Mouse (Mus musculus): ENCODE measurements around the gene H2al2a. TPM values are rescaled to one million over a fixed set of nuclear protein-coding genes. Genes with fewer than 3 reads are reported as not detected.

The H2al2a gene
- polyA plus RNA-seq, 1 experiment from 2014 or later, result not detected

DNA sequence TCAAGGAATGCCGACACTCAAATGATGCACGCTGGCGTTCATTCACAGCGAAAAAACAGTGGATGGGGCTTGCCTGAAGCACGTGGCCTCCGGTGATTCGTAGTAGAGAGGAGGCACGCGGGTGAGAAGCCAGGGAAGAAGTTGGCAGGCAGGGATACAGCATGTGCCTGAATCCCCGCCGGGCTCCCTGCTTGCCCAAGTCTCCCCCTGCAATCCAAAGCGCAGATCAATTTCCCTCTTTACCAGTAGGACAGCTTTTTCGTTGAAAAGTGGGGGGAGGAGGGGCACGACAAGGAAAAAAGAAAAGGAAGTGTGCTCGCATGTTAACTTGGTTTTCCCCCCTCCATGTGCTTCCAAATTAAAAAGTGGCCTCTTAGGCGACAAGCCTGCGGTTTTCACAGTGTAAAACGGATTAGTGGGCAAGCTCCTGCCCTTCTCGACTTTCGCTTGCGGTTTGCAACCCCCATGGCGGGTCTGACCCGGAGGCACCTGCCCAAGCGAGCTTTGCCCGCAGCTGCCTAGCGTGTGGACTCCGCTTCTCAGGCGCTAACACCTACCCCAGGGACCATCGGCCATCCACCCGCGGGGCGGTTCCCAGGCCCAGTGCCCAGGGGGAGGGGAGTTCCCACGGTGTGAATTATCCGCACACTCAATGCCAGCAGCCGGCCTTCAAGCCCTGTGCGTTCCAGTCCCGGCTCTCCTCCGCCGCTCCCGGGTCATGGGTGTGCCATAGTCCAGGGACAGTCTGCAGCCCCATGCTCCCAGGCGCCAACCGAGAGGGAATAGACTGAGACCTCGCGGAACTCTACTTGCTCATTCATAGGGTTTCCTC, 29.6 kb upstream of the H2al2a start:
- no peaks in the 10 kb centered on the region for H3K9me3 ChIP-seq (replicated peaks)
- no peaks in the 10 kb centered on the region for H3K27me3 ChIP-seq
- peak overlapping the region; percentile 60 for H3K4me3 ChIP-seq
- H3K36me3 ChIP-seq (ENCODE audit: poor library complexity, severe bottlenecking), result no peaks in the 10 kb centered on the region
- H3K9ac ChIP-seq, result peak overlapping the region; percentile 94
- ATAC-seq, result peak; percentile 14
- peak overlapping the region; percentile 99 for H3K4me2 ChIP-seq
- WGBS, result under 1% methylated on average over 44 of the region's 44 CpGs
- H3K27ac ChIP-seq, result peak overlapping the region; percentile 99
- H3K4me1 ChIP-seq, result peaks cover 56% of the 10 kb centered on the region

DNA sequence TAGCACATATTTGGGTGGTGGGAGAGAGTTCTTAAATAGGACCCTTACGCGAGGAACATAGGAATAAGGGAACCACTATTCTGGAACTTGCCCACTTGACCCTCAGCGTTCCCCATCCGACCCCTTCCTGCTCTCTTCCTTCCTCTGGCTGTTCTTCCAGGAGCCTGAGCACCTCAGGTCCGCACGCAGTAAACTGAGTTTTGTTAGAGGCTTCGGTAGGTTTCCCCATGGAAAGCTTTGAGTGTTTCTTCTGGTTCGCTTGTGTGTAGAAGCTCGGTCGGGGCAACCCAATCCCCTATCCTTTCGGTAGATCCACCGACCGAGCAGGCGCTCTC, 29.0 kb upstream of the H2al2a start:
- Histone ChIP-seq H3K9me3 (replicated peaks) (no peaks in the 10 kb centered on the region), H3K4me3 (peak overlapping the region; percentile 60), H3K9ac (peak overlapping the region; percentile 94), H3K36me3 (ENCODE audit: poor library complexity, severe bottlenecking) (no peaks in the 10 kb centered on the region), H3K4me1 (peaks cover 50% of the 10 kb centered on the region), H3K27ac (peak overlapping the region; percentile 99), H3K4me2 (peak overlapping the region; percentile 99), H3K27me3 (no peaks in the 10 kb centered on the region)
- ATAC-seq, result no peak
- under 1% methylated on average over 14 of the region's 14 CpGs for WGBS

DNA sequence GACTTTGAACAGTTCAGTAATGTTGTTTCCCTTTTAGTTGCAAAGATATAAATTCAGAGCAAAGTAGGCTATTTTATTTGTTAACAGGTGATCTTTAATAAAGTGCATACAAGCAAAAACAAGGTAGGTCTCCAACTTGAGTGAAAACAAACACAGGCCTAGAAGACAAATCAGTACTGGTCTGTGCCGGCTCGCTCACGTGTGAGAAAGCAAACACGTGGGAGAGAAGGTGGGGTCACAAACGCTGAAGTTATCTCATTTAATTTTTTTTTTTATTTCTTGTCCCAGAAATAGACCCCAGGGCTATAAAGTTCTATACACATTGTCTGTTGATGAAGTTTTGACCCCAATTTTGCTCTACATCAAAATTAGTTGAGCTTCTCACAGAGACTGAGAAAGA, 28.4 kb upstream of the H2al2a start:
- H3K4me3 ChIP-seq, result peak overlapping the region; percentile 60
- WGBS, result 11% methylated on average over 5 of the region's 5 CpGs

DNA sequence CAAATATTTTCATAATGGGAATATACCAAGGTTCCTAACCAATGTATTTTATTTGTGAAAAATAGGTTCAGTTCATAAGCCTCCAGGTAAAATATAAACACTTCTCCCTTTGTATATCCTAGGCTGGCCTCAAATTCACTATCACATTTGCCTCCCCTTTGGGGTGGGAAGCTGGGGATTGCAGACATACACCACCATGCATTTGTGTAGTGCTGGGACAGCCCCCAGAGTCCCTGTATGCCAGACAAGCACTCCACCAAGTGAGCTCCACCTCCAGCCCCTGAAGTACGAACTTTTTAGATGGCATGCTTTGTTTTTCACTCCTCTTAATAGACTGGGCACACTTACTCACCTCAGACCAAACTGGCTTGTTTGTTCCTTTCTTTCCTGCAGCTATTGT, 26.1 kb upstream of the H2al2a start:
- H3K27ac ChIP-seq, result no peak overlapping the region
- no peaks in the 10 kb centered on the region for H3K9me3 ChIP-seq (replicated peaks)
- H3K9ac ChIP-seq, result no peak overlapping the region
- no peak overlapping the region for H3K4me3 ChIP-seq
- H3K36me3 ChIP-seq (ENCODE audit: poor library complexity, severe bottlenecking), result no peaks in the 10 kb centered on the region
- 32% methylated on average over 1 of the region's 1 CpGs for WGBS
- no peak for ATAC-seq
- no peak overlapping the region for H3K4me2 ChIP-seq
- peaks cover 34% of the 10 kb centered on the region for H3K4me1 ChIP-seq
- H3K27me3 ChIP-seq, result no peaks in the 10 kb centered on the region

More for the DNA sequence above, 28.4 kb upstream of the H2al2a start:
- Histone ChIP-seq H3K9me3 (replicated peaks) (no peaks in the 10 kb centered on the region), H3K36me3 (ENCODE audit: poor library complexity, severe bottlenecking) (no peaks in the 10 kb centered on the region), H3K27ac (no peak overlapping the region; the same call in 1 of the 2 replicates), H3K4me1 (peaks cover 44% of the 10 kb centered on the region), H3K4me2 (peak overlapping the region; percentile 99), H3K9ac (peak overlapping the region; percentile 94), H3K27me3 (no peaks in the 10 kb centered on the region)
- ATAC-seq, result no peak

DNA sequence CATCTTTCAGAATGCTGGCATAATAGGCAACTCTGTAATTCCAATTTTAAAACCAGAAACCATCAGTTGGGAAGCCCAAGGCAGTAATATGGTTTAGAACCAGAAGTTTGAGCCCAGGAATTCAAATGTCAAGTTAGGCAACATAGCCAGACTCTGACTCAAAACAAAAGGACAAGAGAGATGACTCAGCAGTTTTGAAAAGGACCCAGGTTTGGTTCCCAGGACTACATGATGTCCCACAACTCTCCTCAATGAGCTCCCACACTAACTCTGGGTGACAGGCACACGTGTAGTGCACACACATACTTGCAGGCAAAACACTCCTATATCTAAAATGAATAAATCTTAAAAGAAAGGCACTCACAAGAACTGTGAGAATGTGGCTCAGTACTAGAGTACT, 22.4 kb upstream of the H2al2a start:
- no peak overlapping the region for H3K4me3 ChIP-seq
- ATAC-seq, result no peak
- H3K36me3 ChIP-seq (ENCODE audit: poor library complexity, severe bottlenecking), result no peaks in the 10 kb centered on the region
- no peak overlapping the region for H3K27ac ChIP-seq
- no peaks in the 10 kb centered on the region for H3K9me3 ChIP-seq (replicated peaks)
- no peak overlapping the region for H3K4me2 ChIP-seq
- H3K4me1 ChIP-seq, result peaks cover 9% of the 10 kb centered on the region
- no peak overlapping the region for H3K9ac ChIP-seq
- H3K27me3 ChIP-seq, result no peaks in the 10 kb centered on the region
- 81% methylated on average over 1 of the region's 1 CpGs for WGBS

DNA sequence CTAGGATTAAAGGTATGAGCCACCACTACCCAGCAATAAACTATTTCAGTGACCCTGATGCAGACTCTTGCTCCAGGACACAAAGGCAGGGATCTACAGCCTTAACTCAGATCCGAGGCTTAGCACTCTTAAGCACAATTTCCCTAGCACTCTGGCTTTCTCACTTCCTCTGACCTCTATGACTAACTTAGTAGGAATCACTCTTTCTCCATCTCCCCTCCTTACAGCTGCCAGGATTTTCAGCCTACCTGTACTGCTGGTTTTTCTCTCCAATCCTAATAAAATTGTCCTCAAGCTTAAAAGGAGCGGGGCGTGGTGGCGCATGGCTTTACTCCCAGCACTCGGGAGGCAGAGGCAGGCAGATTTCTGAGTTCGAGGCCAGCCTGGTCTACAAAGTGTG, 20.6 kb upstream of the H2al2a start:
- no peak for ATAC-seq
- WGBS, result 96% methylated on average over 6 of the region's 6 CpGs
- Histone ChIP-seq H3K27me3 (no peaks in the 10 kb centered on the region), H3K9me3 (replicated peaks) (no peaks in the 10 kb centered on the region), H3K4me1 (no peaks in the 10 kb centered on the region), H3K4me2 (no peak overlapping the region), H3K4me3 (no peak overlapping the region), H3K36me3 (ENCODE audit: poor library complexity, severe bottlenecking) (no peaks in the 10 kb centered on the region), H3K27ac (no peak overlapping the region), H3K9ac (no peak overlapping the region)

DNA sequence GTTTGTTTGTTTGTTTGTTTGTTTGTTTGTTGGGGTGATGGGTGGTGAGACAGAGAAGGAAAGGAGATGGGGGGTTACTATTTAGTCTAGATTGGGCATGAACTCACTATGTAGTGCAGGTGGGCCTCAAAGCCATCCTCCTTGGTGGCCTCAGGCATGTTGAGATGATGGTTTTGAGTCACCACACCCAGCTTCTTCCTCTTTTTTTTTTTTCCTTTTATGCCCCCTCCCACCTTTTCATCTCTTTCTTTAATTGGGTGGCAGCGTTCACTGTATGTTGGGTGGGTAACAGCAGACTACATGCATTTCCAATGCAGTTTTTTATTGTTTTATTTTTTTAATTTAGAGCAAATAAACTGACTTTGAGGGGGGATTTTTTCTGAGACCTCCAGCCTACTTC, 19.9 kb upstream of the H2al2a start:
- Histone ChIP-seq H3K36me3 (ENCODE audit: poor library complexity, severe bottlenecking) (no peaks in the 10 kb centered on the region), H3K4me3 (no peak overlapping the region), H3K4me1 (no peaks in the 10 kb centered on the region), H3K27ac (no peak overlapping the region), H3K9ac (no peak overlapping the region), H3K4me2 (no peak overlapping the region), H3K9me3 (replicated peaks) (no peaks in the 10 kb centered on the region), H3K27me3 (no peaks in the 10 kb centered on the region)
- WGBS, result 95% methylated on average over 1 of the region's 1 CpGs
- no peak for ATAC-seq

DNA sequence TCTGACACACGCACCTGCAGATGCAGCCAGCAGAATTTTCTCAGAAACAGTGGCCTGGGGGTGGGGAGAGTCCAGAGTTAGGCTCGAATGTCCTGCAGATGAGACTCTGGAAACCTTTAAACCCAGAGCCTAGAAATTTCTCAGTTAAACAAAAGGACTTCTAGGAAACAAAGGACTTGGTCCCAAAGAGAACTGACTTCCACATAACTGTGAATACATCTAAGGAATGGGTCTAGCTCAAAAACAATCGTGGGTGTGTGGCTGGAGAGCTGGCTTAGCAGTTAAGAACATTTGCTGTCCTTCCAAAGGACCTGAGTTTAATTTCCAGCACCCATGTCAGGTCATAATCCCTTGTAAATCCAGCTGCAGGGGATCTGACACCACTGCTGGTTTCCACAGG, 18.8 kb upstream of the H2al2a start:
- H3K9me3 ChIP-seq (replicated peaks), result no peaks in the 10 kb centered on the region
- H3K4me3 ChIP-seq, result no peak overlapping the region
- ATAC-seq, result no peak
- H3K9ac ChIP-seq, result no peak overlapping the region
- no peaks in the 10 kb centered on the region for H3K4me1 ChIP-seq
- no peaks in the 10 kb centered on the region for H3K36me3 ChIP-seq (ENCODE audit: poor library complexity, severe bottlenecking)
- 47% methylated on average over 3 of the region's 3 CpGs for WGBS
- H3K27ac ChIP-seq, result no peak overlapping the region
- H3K27me3 ChIP-seq, result no peaks in the 10 kb centered on the region
- no peak overlapping the region for H3K4me2 ChIP-seq

DNA sequence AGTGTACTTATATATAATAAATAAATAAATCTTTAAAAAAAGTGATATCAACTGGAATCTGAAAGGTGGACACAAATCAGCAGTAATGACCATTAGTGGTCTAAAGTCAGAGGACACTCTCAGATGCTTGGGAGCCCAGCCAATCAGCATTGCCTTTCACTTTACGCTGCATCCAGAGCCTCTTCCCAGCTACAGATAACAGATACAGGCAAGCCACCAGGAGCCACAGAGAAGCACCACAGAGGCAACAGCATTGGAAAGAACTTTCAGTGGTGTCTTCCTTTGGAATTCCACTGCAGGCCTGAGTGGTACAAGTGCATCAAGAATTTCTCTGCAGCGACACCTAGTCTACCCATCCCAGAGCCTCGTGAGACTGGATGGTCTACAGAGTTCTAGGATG, 16.1 kb upstream of the H2al2a start:
- Histone ChIP-seq H3K27me3 (no peaks in the 10 kb centered on the region), H3K9me3 (replicated peaks) (no peaks in the 10 kb centered on the region), H3K27ac (no peak overlapping the region), H3K4me3 (no peak overlapping the region), H3K4me2 (no peak overlapping the region), H3K9ac (no peak overlapping the region), H3K36me3 (ENCODE audit: poor library complexity, severe bottlenecking) (no peaks in the 10 kb centered on the region), H3K4me1 (no peaks in the 10 kb centered on the region)
- WGBS, result 90% methylated on average over 3 of the region's 3 CpGs
- ATAC-seq, result no peak

DNA sequence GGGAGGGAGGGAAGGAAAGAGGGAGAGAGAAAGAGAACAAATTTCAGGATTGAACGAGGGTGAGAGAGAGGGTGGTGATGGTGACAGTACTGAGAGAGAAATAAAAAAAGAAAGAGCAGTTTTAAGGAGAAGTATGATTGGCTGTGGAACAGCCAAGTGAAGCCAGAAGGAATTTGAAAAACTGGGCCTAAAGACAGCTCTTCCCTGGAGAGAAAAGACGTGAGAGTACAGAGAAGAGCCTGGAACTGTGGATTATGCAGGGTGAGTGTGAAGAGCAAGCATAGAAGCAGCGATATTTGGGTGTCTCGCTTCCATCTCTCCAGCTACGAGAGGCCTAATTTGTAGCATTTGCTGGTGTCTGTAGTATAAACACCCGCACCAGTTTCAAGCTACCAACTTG, 14.5 kb upstream of the H2al2a start:
- Histone ChIP-seq H3K4me1 (no peaks in the 10 kb centered on the region), H3K4me3 (no peak overlapping the region), H3K36me3 (ENCODE audit: poor library complexity, severe bottlenecking) (no peaks in the 10 kb centered on the region), H3K27ac (no peak overlapping the region), H3K4me2 (no peak overlapping the region), H3K9ac (no peak overlapping the region), H3K9me3 (replicated peaks) (no peaks in the 10 kb centered on the region), H3K27me3 (no peaks in the 10 kb centered on the region)
- WGBS, result 91% methylated on average over 6 of the region's 6 CpGs
- no peak; the same call in 1 of the 2 replicates for ATAC-seq

DNA sequence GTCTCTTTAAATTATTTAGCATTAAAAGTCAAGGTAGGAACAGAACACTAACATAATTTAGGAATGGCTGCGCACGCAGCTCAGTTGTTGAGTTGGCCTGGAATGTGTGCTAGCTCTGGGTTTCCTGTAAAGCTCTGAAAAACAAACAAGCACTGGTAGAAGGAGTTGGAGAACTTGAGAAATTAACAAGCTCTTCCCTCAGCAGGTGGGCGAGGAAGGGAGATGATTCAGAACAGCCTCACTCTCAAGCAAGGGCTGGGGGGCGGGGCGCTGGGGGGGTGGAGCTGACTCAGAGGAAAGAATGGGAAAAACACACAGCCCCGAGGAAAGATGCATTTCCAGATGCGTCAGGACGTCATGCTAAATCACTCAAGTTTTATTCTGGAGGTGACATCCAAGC, 8.4 kb upstream of the H2al2a start:
- no peak overlapping the region for H3K4me2 ChIP-seq
- no peak overlapping the region for H3K4me3 ChIP-seq
- no peaks in the 10 kb centered on the region for H3K9me3 ChIP-seq (replicated peaks)
- no peaks in the 10 kb centered on the region for H3K36me3 ChIP-seq (ENCODE audit: poor library complexity, severe bottlenecking)
- WGBS, result 42% methylated on average over 8 of the region's 8 CpGs
- no peak for ATAC-seq
- no peak overlapping the region for H3K9ac ChIP-seq
- H3K27ac ChIP-seq, result no peak overlapping the region
- no peaks in the 10 kb centered on the region for H3K4me1 ChIP-seq
- no peaks in the 10 kb centered on the region for H3K27me3 ChIP-seq

DNA sequence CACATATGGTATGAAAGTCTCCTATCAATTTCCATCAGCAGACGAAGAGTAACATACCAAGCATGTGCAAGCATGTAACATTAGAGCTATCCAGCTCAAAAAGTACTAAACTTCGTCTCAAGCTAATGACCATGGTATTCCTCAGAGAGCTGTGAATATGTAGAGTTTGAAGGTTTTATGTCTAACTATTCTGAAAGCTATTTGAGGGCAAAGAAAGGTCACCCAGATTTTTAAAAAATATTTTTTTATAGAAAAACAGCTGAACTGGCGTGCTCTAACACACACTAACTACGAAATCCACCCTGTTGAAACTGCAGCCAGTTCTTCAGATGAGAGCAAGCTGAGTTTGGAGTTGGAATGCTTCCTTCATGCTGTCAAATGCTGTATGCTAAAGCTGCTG, 7.5 kb upstream of the H2al2a start:
- no peak overlapping the region for H3K9ac ChIP-seq
- 91% methylated on average over 4 of the region's 4 CpGs for WGBS
- H3K4me2 ChIP-seq, result no peak overlapping the region
- H3K9me3 ChIP-seq (replicated peaks), result no peaks in the 10 kb centered on the region
- no peaks in the 10 kb centered on the region for H3K36me3 ChIP-seq (ENCODE audit: poor library complexity, severe bottlenecking)
- no peak overlapping the region for H3K27ac ChIP-seq
- H3K27me3 ChIP-seq, result no peaks in the 10 kb centered on the region
- H3K4me1 ChIP-seq, result no peaks in the 10 kb centered on the region
- no peak for ATAC-seq
- H3K4me3 ChIP-seq, result no peak overlapping the region

DNA sequence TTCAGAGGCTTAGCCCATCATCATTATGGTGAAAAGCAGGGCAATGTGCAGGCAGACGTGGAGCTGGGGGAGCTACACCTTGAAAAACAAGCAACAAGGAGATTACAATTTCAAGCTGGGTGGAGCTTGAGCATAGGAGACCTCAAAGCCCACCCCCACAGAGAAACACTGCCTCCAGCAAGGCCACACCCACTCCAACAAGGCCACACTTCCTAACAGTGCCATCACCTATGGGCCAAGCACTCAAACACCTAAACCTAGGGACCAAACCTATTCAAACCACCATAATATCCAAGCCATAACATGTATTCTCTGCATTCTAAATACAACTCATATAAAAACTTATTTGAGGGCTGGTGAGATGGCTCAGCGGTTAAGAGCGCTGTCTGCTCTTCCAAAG, 5.5 kb upstream of the H2al2a start:
- H3K9me3 ChIP-seq (replicated peaks), result no peaks in the 10 kb centered on the region
- no peak overlapping the region for H3K4me3 ChIP-seq
- no peak overlapping the region for H3K4me2 ChIP-seq
- 94% methylated on average over 3 of the region's 3 CpGs for WGBS
- H3K9ac ChIP-seq, result no peak overlapping the region
- H3K4me1 ChIP-seq, result no peaks in the 10 kb centered on the region
- no peak for ATAC-seq
- H3K27me3 ChIP-seq, result no peaks in the 10 kb centered on the region
- H3K27ac ChIP-seq, result no peak overlapping the region
- no peaks in the 10 kb centered on the region for H3K36me3 ChIP-seq (ENCODE audit: poor library complexity, severe bottlenecking)

All from forebrain, embryonic 13.5 days (tissue).